Mouse (Mus musculus) left cerebral cortex, postnatal 25 days (tissue): ENCODE results near the gene Sec11a. TPM values are rescaled to one million over a fixed set of nuclear protein-coding genes. Genes with fewer than 3 reads are reported as not detected.
A peak's percentile ranks its signal among the peaks of the same experiment; 100 is the strongest.

Source experiments
- DNase-seq, 2 experiments: peaks; one replicate each; pipeline ENCODE4 v3.0.0; 2022; ENCODE audit warnings: low spot score in 2 of 2, mixed read lengths in 1 of 2
- intact Hi-C: fragments of 180-260 bp; cut with DNase I; formaldehyde crosslinking; loops from one replicate; pipeline ENCODE4 v1.15.1; 2025
- total RNA-seq, 2 experiments: library from RNA; stranded (reverse); gene quantifications; 2 replicates each; pipeline ENCODE4 v1.2.3; 2021

The Sec11a gene
- total RNA-seq, 2 experiments from 2014 or later: 52.2 to 60.2 TPM

- DNase-seq: no peak
- intact Hi-C loops: no loop called here
These were observed 43.8 kb downstream of the Sec11a start for GRCm38 (mm10) chr7:80903625-80904422.

- intact Hi-C loops: no loop called here
These were observed 45.9 kb downstream of the Sec11a start for GRCm38 (mm10) chr7:80901541-80902274.

GRCm38 (mm10) chr7:80900944-80901501 lies 46.6 kb downstream of the Sec11a start, which contains the start of gene Wdr73:
TSS of gene Wdr73 (minus strand) at chr7:80901269.
- peak; percentile 94 for DNase-seq
- intact Hi-C loops: no loop called here

More at GRCm38 (mm10) chr7:80901541-80902274, 45.9 kb downstream of the Sec11a start:
- no peak for DNase-seq

GRCm38 (mm10) chr7:80897721-80898120 lies 49.9 kb downstream of the Sec11a start:
- no peak for DNase-seq
- intact Hi-C loops: no loop called here

GRCm38 (mm10) chr7:80897134-80897533 lies 50.4 kb downstream of the Sec11a start:
- DNase-seq: peak in 1 of 2 experiments; percentile 58
- intact Hi-C loops: no loop called here

GRCm38 (mm10) chr7:80894815-80895519 lies 52.6 kb downstream of the Sec11a start:
- intact Hi-C loops: no loop called here
- DNase-seq: no peak

- DNase-seq: peak in 1 of 2 experiments; percentile 42
- intact Hi-C loops: no loop called here
These were observed 53.4 kb downstream of the Sec11a start for GRCm38 (mm10) chr7:80894196-80894595.

GRCm38 (mm10) chr7:80893753-80894129 lies 53.8 kb downstream of the Sec11a start:
- DNase-seq: no peak
- intact Hi-C loops: no loop called here

GRCm38 (mm10) chr7:80893086-80893752 lies 54.4 kb downstream of the Sec11a start:
- intact Hi-C loops: no loop called here
- no peak for DNase-seq

- intact Hi-C loops: loop anchor here (10.0 kb wide), 1 partner anchor 265 kb away; no protein-coding TSS in a partner anchor
- no peak for DNase-seq
These were observed 57.7 kb downstream of the Sec11a start for GRCm38 (mm10) chr7:80889841-80890241.

GRCm38 (mm10) chr7:80889021-80889511 lies 58.5 kb downstream of the Sec11a start:
- DNase-seq: peak in 1 of 2 experiments; percentile 64
- intact Hi-C loops: loop anchor here (10.0 kb wide), 1 partner anchor 266 kb away; no protein-coding TSS in a partner anchor

- DNase-seq: no peak
- intact Hi-C loops: loop anchor here (10.0 kb wide), 1 partner anchor 266 kb away; no protein-coding TSS in a partner anchor
These were observed 59.0 kb downstream of the Sec11a start for GRCm38 (mm10) chr7:80888595-80888994.

- intact Hi-C loops: loop anchor here (10.0 kb wide), 1 partner anchor 269 kb away; no protein-coding TSS in a partner anchor
These were observed 61.9 kb downstream of the Sec11a start for GRCm38 (mm10) chr7:80885666-80886065.

GRCm38 (mm10) chr7:80882830-80883505 lies 64.6 kb downstream of the Sec11a start:
- intact Hi-C loops: loop anchor here (10.0 kb wide), 1 partner anchor 272 kb away; no protein-coding TSS in a partner anchor
- DNase-seq: peak; percentile 69 to 85

More at GRCm38 (mm10) chr7:80885666-80886065, 61.9 kb downstream of the Sec11a start:
- no peak for DNase-seq

GRCm38 (mm10) chr7:80875727-80876126 lies 71.9 kb downstream of the Sec11a start:
- no peak for DNase-seq
- intact Hi-C loops: no loop called here

GRCm38 (mm10) chr7:80873631-80874030 lies 73.9 kb downstream of the Sec11a start:
- intact Hi-C loops: no loop called here
- no peak for DNase-seq

- intact Hi-C loops: no loop called here
- no peak for DNase-seq
These were observed 74.5 kb downstream of the Sec11a start for GRCm38 (mm10) chr7:80873038-80873437.

- DNase-seq: no peak
- intact Hi-C loops: loop anchor here (10.0 kb wide), 1 partner anchor 476 kb away; the partner anchor contains the start of gene Rps17
These were observed 78.9 kb downstream of the Sec11a start for GRCm38 (mm10) chr7:80868686-80869085.
